Mouse (Mus musculus): Measurements from ENCODE around the gene Gphb5.

DNA sequence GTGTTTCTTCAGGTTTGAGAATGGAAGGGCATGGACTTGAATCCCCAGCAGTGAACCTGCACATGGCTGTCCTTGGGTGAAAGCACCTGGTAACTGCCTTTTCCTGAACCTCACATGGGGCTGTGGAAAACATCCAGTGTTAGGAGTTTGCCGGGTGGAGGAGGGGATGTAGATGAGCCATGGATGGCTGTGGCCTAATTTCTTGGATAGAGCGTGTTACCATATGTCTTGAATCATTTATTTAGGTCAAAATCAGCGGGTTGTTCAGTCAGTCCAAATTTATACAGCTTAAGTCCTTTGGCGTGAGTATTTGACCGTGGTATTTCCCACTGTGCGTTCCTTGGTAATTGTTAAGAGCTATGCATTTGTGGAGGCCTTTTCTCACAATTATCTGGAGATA, 40.5 kb downstream of the Gphb5 start:
- no peak for TF ChIP-seq CTCF (IDR thresholded peaks at IDR 0.05; ENCODE audit: borderline replicate concordance, insufficient read depth, low read length)
- TF ChIP-seq POLR2A (IDR thresholded peaks at IDR 0.05; ENCODE audit: low read depth, low read length) = no peak
